Mouse (Mus musculus) layer of hippocampus, adult 2 months (tissue): ENCODE measurements around the gene Slc28a3. TPM values are rescaled to one million over a fixed set of nuclear protein-coding genes. Genes with fewer than 3 reads are reported as not detected.

Source experiments
- DNase-seq, 2 experiments: peaks; one replicate each; pipeline ENCODE4 v3.0.0; 2022; ENCODE audit warnings: low spot score in 2 of 2
- H3K27ac ChIP-seq: fragments of 200-600 bp; 2 replicates; pipeline ENCODE4 v1.8.1; 2022
- H3K4me3 ChIP-seq: fragments of 200-600 bp; 2 replicates; pipeline ENCODE4 v1.8.1; 2022; ENCODE audit warnings: mild to moderate bottlenecking
- CTCF ChIP-seq: fragments of 200-600 bp; conservative IDR thresholded peaks from 2 replicates; pipeline ENCODE4 v1.8.1; 2022; ENCODE audit warnings: antibody characterized with exemption, mild to moderate bottlenecking, moderate library complexity
- total RNA-seq, 2 experiments: library from RNA; stranded (reverse); gene quantifications; 2 replicates each; pipeline ENCODE4 v1.2.3; 2021

The Slc28a3 gene
- total RNA-seq, 2 experiments from 2014 or later: 0.10 TPM; not detected in 1

GRCm38 (mm10) chr13:58511248-58511647, 99.4 kb downstream of the Slc28a3 start:
- Histone ChIP-seq H3K27ac (no peak overlapping the region; the same call in 1 of the 2 replicates), H3K4me3 (no peak overlapping the region)
- TF ChIP-seq CTCF: no peak
- peak in 1 of 2 experiments; percentile 52 for DNase-seq

- Histone ChIP-seq H3K4me3 (no peak overlapping the region), H3K27ac (no peak overlapping the region)
- DNase-seq: no peak
- TF ChIP-seq CTCF: no peak
These were observed 101.4 kb downstream of the Slc28a3 start for GRCm38 (mm10) chr13:58509241-58509640.

GRCm38 (mm10) chr13:58503610-58504009, 107.1 kb downstream of the Slc28a3 start:
- no peak for TF ChIP-seq CTCF
- no peak overlapping the region for H3K4me3 ChIP-seq

GRCm38 (mm10) chr13:58497809-58498208, 112.9 kb downstream of the Slc28a3 start:
- TF ChIP-seq CTCF: no peak
- Histone ChIP-seq H3K4me3 (no peak overlapping the region), H3K27ac (peak overlapping the region; percentile 36; the same call in 1 of the 2 replicates)
- DNase-seq: no peak

More at GRCm38 (mm10) chr13:58503610-58504009, 107.1 kb downstream of the Slc28a3 start:
- no peak overlapping the region for H3K27ac ChIP-seq
- no peak for DNase-seq

Other genes starting within 250 kb of the Slc28a3 start
- gene 2210016F16Rik, start 225.7 kb downstream of the Slc28a3 start, total RNA-seq: 1 to 10 TPM; 6.7 to 7.6 TPM
- gene Rmi1, start 208.6 kb downstream of the Slc28a3 start, total RNA-seq: 10 to 100 TPM; 16.8 to 17.9 TPM
- gene Hnrnpk, start 207.5 kb downstream of the Slc28a3 start, total RNA-seq: 100 to 1,000 TPM; 660 to 681 TPM
- gene Ntrk2, start 195.7 kb upstream of the Slc28a3 start, total RNA-seq: 100 to 1,000 TPM; 313 to 329 TPM